Mouse (Mus musculus): ENCODE results near the gene Lpp. TPM values are rescaled to one million over a fixed set of nuclear protein-coding genes. Genes with fewer than 3 reads are reported as not detected.

Gene Lpp
- polyA plus RNA-seq (2021): 28.3 TPM

GRCm38 (mm10) chr16:24392651-24393555 is at the start of gene Lpp:
Lpp (plus strand) TSS chr16:24393507.
- ATAC-seq (peak; percentile 77), DNase-seq (ENCODE audit: low read depth, low spot score) (peak; percentile 50)
- no peaks in the 10 kb centered on the region for H3K27me3 ChIP-seq
- CTCF ChIA-PET: interaction anchor here (1.3 kb wide), 1 partner anchor 9 kb away, joined by 4 read pairs; no protein-coding TSS in a partner anchor
- in situ Hi-C loops (cut with MboI; ENCODE audit: low pct_unique_long_range_greater_than_20kb): loop anchor here (10.0 to 25.0 kb wide), 4 partner anchors 102 to 869 kb away; partner anchors contain the start of genes Bcl6 and Gm37419
- no peak for TF ChIP-seq CTCF (IDR thresholded peaks at IDR 0.05)
- POLR2A ChIA-PET: interaction anchor here (0.6 to 1.7 kb wide), 6 partner anchors 9 to 404 kb away, joined by 3 to 8 read pairs (median 5); partner anchors contain the start of genes Bcl6 and Gm37419

DNA sequence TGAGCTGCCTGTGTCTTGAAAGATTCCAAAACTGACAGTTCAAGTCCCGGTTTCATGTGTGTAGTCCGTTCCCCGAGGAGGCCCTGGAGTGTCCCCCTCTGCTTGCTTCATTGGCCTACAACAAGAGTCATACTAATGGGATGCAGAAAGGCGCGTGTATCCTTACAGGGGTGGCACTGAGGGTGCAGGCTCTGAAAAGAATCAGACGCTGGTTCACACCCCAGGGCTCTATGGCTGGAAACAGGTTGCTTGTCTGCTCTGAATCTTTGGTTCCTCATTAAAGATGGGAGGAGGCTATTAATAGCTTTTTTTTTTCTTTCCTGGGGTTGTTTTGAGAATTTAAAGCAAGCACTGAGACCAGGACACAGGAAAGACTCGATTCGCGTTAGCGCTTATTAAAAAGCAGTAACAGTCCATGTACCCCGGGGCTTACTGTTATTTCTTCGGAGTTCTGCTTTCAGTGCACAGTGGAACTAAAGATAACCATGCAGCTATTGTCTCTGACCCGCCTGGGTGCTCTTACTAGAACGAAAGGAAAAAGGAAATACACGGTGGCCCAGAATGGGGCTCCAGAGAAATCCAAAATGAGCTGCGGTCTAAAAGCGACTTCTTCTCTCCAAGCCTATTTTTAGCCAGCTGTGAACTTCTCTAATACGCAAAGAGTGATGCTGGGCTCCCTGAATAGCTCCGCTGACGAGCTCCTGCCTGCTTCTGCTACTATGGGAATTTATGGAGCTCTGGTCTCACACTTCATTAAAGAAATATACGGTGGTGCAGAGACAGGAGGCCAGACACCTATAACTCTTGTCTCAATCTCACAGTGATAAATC is 45.5 kb upstream of the Lpp start:
- DNase-seq (ENCODE audit: low read depth, low spot score) (no peak), ATAC-seq (no peak)
- POLR2A ChIA-PET: no interaction called here
- in situ Hi-C loops (cut with MboI; ENCODE audit: low pct_unique_long_range_greater_than_20kb): no loop called here
- no peak for TF ChIP-seq CTCF (IDR thresholded peaks at IDR 0.05)
- no peaks in the 10 kb centered on the region for H3K27me3 ChIP-seq
- CTCF ChIA-PET: interaction anchor here (0.9 to 1.0 kb wide), 2 partner anchors 13 to 14 kb away, joined by 3 read pairs; no protein-coding TSS in a partner anchor

GRCm38 (mm10) chr16:24350306-24350705 is 43.0 kb upstream of the Lpp start:
- in situ Hi-C loops (cut with MboI; ENCODE audit: low pct_unique_long_range_greater_than_20kb): no loop called here
- no peak for TF ChIP-seq CTCF (IDR thresholded peaks at IDR 0.05)
- CTCF ChIA-PET: no interaction called here
- POLR2A ChIA-PET: no interaction called here
- no peak for ATAC-seq
- H3K27me3 ChIP-seq: no peaks in the 10 kb centered on the region
- no peak for DNase-seq (ENCODE audit: low read depth, low spot score)

- H3K27me3 ChIP-seq: no peaks in the 10 kb centered on the region
- no peak for TF ChIP-seq CTCF (IDR thresholded peaks at IDR 0.05)
- DNase-seq (ENCODE audit: low read depth, low spot score): no peak
- no peak for ATAC-seq
- POLR2A ChIA-PET: no interaction called here
- in situ Hi-C loops (cut with MboI; ENCODE audit: low pct_unique_long_range_greater_than_20kb): no loop called here
- CTCF ChIA-PET: no interaction called here
Observed at GRCm38 (mm10) chr16:24350751-24351150, 42.6 kb upstream of the Lpp start.

DNA sequence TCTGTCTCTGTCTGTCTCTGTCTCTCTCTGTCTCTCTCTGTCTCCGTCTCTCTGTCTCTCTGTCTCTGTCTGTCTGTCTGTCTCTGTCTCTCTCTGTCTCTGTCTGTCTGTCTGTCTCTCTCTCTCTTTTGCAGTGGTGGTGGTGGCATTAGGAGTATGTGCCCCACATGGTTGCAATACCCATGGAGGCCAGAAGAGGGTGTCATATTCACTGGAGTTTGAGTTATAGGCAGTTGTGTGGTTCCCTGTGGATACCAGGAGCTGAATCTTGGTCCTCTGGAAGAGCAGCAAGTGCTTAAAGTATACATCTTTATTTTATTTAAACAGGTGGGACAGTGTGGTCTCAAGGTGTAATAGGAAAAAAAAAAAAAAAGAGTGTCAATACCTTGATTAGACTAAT is 41.5 kb upstream of the Lpp start:
- CTCF ChIA-PET: no interaction called here
- DNase-seq (ENCODE audit: low read depth, low spot score) (no peak), ATAC-seq (no peak)
- in situ Hi-C loops (cut with MboI; ENCODE audit: low pct_unique_long_range_greater_than_20kb): no loop called here
- H3K27me3 ChIP-seq: no peaks in the 10 kb centered on the region
- POLR2A ChIA-PET: no interaction called here
- TF ChIP-seq CTCF (IDR thresholded peaks at IDR 0.05): peak; percentile 44

- no peak for ATAC-seq
- no peak for TF ChIP-seq CTCF (IDR thresholded peaks at IDR 0.05)
- in situ Hi-C loops (cut with MboI; ENCODE audit: low pct_unique_long_range_greater_than_20kb): no loop called here
- DNase-seq (ENCODE audit: low read depth, low spot score): no peak
- H3K27me3 ChIP-seq: no peaks in the 10 kb centered on the region
- ChIA-PET CTCF (no interaction called here), POLR2A (no interaction called here)
Observed at GRCm38 (mm10) chr16:24353816-24354215, 39.5 kb upstream of the Lpp start.

GRCm38 (mm10) chr16:24361667-24362066 is 31.6 kb upstream of the Lpp start:
- ChIA-PET CTCF (interaction anchor here (1.0 to 1.2 kb wide), 3 partner anchors 15 to 19 kb away, joined by 3 read pairs; no protein-coding TSS in a partner anchor), POLR2A (no interaction called here)
- ATAC-seq (no peak), DNase-seq (ENCODE audit: low read depth, low spot score) (peak; percentile 17)
- no peak for TF ChIP-seq CTCF (IDR thresholded peaks at IDR 0.05)
- H3K27me3 ChIP-seq: no peaks in the 10 kb centered on the region
- in situ Hi-C loops (cut with MboI; ENCODE audit: low pct_unique_long_range_greater_than_20kb): no loop called here

GRCm38 (mm10) chr16:24364030-24364687 is 29.1 kb upstream of the Lpp start:
- no peak for DNase-seq (ENCODE audit: low read depth, low spot score)
- in situ Hi-C loops (cut with MboI; ENCODE audit: low pct_unique_long_range_greater_than_20kb): no loop called here
- no peaks in the 10 kb centered on the region for H3K27me3 ChIP-seq
- CTCF ChIA-PET: no interaction called here
- POLR2A ChIA-PET: no interaction called here
- TF ChIP-seq CTCF (IDR thresholded peaks at IDR 0.05): no peak
- no peak for ATAC-seq

- no peak for ATAC-seq
- ChIA-PET CTCF (no interaction called here), POLR2A (interaction anchor here (0.9 kb wide), 1 partner anchor 21 kb away, joined by 3 read pairs; no protein-coding TSS in a partner anchor)
- no peak for DNase-seq (ENCODE audit: low read depth, low spot score)
- no peak for TF ChIP-seq CTCF (IDR thresholded peaks at IDR 0.05)
- in situ Hi-C loops (cut with MboI; ENCODE audit: low pct_unique_long_range_greater_than_20kb): no loop called here
- H3K27me3 ChIP-seq: no peaks in the 10 kb centered on the region
Observed at GRCm38 (mm10) chr16:24365900-24366299, 27.4 kb upstream of the Lpp start.

- H3K27me3 ChIP-seq: no peaks in the 10 kb centered on the region
- in situ Hi-C loops (cut with MboI; ENCODE audit: low pct_unique_long_range_greater_than_20kb): no loop called here
- ATAC-seq (no peak), DNase-seq (ENCODE audit: low read depth, low spot score) (no peak)
- ChIA-PET CTCF (interaction anchor here (1.4 kb wide), 1 partner anchor 11 kb away, joined by 3 read pairs; no protein-coding TSS in a partner anchor), POLR2A (no interaction called here)
- no peak for TF ChIP-seq CTCF (IDR thresholded peaks at IDR 0.05)
Observed at GRCm38 (mm10) chr16:24367071-24367470, 26.2 kb upstream of the Lpp start.
